Mouse (Mus musculus) cerebellum, postnatal 10 days (tissue): Measurements from ENCODE around the gene Hcfc2.

Experiments used
- DNase-seq, 2 experiments: peaks; one replicate each; pipeline ENCODE4 v3.0.0; 2021; ENCODE audit warnings: mixed read lengths in 2 of 2

Hcfc2 gene

DNA sequence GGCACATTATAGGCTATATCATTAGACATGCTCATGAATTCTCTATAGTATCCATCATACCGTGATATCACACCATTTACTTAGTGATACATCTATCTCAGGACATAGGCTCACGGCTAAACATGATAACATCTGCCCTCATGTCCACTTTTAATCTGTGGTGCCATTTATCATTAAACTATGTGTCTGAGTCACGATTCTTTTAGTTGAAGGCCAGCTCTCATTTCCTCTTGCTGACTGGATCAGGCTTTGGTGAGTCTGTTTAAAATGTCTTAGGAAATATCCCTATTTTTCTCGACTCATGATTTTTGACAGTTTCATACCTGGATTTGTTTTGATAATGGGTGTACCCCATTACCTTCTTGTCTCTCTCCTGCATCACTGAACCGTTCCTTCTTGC lies at the start of gene Hcfc2:
Hcfc2 (plus strand) TSS at position 205 of the 400 bp plus-strand sequence.
- no peak for DNase-seq

DNA sequence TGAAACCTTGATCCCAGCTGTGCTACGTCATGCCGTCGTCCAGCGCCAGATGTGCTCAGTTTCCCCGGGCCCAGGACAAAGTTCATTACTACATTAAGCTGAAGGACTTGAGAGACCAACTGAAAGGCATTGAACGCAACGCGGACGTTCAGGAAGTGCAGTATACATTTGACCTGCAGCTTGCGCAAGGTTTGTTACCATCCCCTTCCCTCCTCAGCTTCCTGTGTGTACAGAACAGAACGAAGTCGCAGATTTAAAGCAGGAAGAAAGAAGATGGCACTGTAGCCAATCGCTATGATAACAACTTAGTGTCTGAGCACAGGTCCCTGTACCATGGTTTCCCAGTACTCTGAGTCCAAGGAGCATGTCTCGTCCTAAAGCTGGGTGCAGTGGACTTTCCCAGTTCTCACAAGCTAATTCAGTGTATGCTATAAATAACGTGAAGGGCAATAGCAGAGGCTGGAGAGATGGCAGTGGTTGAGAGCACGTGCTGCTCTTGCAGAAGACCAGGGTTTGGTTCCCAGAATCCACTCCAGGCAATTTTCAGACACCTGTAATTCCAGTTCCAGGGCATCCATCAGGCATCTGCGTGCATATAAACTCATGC lies 48.7 kb upstream of the Hcfc2 start:
- no peak for DNase-seq

DNA sequence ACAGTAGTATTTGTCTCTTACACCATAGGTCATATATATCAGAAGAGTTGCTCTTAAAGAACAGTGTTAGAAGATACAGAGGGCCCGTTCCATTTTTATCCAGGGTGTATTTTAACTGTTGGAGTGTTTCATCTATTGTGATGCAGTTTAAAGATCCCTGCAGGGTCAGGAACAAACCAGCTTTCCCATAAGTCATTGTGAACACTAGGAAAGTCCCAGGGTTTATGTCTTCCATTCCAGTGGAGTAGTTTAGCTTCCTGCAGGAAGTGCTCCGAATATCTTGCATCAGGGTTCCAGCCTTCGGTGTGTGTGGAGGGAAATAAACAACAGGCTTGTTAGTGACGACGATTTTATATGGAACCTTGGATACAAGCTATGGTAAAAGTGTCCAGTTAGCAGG lies 44.7 kb upstream of the Hcfc2 start:
- DNase-seq: no peak

DNA sequence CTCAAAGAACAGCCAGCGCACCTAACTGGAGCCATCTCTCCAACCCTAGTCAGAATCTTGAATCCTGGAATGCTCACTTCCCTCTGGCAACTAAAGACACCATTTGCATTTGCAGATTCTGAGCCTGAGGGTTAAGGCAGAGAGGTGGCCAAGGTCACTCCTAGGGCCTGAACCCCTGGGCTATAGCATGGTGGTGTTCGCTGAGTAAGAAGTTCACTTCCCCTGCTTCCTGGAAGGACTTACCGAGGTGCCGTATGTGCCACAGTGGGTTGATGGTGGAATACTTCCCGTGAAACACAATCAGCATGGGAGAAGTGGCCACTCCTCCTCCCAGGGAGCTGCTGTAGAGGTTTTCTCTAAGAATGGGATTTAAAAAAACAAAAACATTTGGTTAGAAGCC lies 43.3 kb upstream of the Hcfc2 start:
- no peak for DNase-seq

DNA sequence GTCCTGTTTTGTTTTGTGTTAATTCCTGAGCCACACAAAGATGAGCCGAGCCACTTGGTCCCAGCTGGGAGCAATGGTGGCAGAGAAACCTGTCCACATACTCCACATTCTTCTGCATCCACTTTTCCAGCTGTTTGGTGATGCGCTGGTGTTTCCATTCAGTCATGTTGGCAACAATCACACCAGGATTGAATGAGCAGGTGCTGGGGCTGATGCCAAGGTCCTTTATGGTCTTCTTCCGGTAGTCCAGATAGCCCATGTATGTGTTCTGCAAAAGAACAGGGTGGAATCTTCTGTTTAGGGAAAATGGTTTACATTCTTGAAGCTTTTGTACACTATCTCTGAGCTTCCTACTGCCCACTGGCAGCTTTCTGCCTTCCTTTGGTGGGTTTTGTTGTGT lies 41.4 kb upstream of the Hcfc2 start:
- DNase-seq: no peak

DNA sequence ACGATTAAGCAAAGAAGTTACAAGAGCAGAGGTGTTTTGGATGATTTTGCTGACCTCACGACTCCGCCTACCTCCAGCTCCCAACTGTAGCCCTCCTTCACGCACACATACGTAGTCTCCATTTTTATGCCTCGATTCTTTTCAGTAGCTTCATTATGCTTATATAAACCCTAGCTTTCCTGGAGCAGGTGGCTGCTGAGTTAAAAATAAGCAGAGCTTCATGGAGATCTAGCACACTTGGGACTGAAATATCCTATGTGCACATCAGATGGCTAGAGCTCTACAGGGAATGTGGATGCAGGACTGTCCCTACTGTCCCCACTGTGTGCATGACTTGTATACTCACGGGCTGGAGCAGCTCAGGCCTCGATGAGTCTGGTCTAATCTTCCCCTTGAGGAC lies 34.1 kb upstream of the Hcfc2 start:
- DNase-seq: peak; percentile 34 to 53

DNA sequence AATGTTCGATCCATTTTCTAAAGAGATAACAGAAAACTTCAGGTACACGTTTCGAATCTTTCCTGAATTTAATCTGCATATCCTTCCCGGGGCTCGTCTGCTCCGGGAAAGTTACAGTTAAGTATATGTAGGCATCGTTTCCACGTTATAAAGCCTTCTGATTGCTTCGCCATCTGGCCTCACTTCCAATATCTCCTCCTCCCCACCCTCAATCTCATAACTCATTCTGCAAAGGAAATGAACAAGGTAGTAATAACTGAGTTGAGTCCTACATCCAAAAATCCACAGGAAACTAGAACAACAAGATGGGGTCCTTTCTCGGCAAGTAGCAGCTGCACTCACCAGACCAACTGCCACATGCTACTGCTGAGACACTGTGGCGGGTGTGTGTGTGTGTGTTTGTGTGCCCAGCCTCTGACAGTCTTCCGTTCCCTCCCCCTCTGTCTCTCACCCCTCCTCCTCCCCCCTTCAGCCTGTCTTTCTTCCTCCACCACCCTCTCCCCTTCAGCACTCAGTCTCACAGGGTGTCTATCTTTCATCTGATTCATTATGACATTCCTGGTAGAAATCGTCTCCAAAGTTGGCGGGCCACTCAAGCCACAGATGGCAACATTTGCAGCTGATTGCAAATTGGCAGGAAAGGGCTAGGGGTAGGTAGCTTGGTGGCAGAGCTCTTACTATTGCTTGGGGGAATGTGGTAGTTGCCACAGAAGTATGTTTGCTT lies 33.5 kb upstream of the Hcfc2 start:
- peak; percentile 89 to 93 for DNase-seq

DNA sequence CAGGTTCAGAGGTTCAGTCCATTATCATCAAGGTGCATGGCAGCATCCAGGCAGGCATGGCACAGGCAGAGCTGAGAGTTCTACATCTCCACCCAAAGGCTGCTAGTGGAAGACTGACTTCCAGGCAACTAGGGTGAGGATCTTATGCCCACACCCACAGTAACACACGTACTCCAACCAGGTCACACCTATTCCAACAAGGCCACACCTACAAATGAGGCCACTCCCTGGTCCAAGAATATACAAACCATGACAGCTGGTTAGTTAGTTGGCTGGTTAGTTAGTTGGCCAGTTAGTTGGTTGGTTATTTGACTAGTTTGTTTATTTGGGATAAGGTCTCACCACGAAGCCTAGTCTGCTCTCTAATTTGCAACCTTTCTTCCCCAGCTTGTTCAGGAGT lies 32.7 kb upstream of the Hcfc2 start:
- no peak for DNase-seq

DNA sequence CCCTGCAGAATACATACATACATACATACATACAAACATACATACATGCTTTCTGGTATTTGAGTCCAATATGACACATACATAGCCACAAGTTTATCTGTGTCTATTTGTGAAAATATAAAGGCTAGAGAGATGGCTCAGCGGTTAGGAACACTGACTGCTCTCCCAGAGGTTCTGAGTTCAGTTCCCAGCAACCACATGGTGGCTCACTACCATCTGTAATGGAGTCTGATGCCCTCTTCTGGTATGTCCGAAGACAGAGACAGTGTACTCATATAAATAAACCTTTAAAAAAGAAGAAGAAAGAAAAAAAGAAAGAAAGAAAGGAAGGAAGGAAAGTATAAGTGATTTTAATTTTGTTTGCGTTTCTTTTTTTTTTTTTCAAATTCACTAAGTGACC lies 30.0 kb upstream of the Hcfc2 start:
- DNase-seq: no peak

DNA sequence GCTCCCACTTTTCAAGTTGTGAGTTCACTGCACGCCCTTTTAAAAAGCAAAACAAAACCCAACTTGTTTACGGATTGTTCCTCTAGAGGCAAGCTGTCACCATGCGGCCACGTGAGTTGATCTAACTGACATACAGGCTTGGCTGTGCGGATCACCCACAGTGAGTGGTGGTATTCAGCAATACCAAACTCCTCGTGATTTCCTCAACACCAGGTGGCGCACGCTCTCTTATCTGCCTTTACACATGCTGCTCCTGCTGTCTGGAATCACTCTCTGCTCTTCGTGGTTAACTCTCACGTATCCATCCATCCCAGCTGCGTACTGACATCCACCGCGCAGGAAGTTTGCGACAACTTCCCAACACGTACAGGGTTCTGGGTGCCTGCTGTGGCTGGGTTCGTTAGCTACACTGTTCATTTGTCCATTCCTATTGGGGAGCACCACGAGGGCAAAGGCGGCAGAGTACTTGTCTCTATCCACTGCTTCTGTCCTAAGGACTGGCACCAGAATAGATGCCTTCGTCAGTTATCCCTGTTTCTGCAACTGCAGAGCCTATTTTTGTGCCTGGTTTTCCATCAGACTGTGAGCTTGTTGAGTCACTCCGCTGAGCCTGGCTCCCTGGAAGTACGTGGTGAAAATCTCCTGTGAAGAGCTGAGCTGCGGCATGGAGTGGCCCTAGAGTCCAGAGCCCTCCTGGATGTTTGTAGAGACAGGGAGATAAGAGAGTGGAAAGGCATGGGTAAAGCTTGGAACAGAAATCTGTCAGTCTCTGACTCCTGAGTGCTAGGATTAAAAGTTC lies 29.3 kb upstream of the Hcfc2 start:
- peak; percentile 97 for DNase-seq

DNA sequence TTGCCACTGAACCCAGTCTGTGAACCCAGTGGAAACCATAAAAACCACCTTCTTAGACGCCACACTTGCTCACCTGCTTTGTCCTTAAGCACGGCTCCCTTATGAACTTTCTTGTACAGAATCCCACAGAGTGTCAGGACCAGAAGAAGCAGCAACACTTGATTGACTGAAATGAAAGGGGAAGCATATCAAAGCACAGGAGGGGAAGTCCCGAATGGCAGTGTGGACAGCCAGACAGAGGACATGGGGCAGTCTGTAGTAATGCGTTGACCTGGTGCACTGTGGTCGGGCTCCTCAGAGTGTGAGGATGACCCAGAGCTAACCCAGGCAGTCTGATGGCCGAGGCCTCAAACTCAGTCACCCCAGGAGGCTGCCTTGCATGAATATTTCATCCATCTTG lies 25.8 kb upstream of the Hcfc2 start:
- no peak for DNase-seq

DNA sequence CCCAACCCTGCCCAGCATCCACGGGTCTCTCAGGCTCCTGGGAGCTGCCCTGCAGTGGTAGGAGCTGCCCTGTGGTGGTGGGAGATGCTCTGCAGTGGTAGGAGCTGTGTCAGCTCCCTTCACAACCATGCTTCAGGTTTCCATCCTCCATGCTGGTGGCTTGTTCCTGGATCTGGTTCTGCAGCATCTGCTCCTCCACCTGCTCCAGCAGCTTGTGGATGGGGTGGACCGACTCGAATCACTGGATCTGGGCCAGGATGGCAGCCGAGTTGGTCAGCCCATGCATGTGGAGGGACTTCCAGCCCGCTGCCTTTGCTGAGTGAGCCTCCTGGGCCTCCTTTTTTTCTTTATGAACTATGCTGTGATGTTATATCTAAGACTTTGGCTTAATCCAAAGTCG lies 19.0 kb upstream of the Hcfc2 start:
- peak; percentile 98 for DNase-seq

DNA sequence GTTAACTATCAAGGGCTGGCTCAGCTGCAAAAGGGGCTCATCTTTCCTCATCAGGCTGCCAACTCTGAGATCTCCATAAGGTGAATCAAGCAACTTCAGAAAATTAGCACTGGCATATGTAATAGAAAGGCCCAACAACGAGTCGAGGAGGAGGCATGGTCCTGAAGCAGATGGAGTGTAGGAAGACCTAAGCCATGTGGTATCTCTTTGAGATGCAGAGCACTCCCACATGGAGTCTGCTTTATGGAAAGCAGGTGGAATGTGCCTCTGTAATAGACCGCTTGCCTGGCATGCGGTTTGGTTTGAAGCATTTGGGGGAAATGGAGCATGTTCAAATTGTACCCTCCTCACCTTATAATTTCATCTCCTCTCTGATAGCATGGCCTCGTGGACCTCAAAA lies 15.2 kb upstream of the Hcfc2 start:
- no peak for DNase-seq

DNA sequence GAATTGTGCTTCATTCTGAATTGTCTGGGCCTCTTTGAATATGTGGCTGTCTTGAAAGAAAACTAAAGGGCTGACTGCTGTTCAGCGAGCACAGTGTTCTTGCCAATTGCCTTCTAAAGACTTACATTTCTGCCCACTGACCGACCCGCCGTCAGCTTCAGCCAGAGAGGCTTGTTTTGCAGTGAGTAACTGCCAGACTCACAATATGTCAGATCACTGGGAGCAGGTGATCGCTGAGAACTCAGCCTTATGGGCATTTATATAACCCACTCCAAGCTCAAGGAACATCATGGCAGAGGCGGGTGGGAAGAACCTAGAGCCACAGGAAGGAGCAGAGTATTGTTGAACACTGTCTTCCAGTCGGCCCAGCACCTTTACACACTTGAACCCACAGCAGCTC lies 14.3 kb upstream of the Hcfc2 start:
- DNase-seq: peak; percentile 42 to 52

DNA sequence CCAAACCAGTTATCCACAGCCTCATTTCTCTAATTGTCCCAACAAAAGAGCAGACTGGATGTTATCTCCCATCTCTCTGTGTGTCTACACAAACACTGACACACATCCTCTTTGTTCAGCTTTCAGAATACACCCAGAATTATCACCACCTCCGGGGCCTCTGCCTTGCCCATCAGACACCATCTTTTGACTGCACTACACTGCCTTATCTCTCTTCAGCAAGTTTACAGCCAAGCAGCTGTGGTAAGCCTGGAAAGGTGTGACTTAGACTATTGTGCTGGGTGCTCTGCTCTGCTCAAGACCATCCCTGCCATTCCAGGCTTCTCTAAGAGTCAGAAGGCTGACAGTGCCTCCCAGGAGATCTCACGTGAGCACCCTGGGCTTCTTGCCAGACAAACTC lies 10.5 kb upstream of the Hcfc2 start:
- no peak for DNase-seq

DNA sequence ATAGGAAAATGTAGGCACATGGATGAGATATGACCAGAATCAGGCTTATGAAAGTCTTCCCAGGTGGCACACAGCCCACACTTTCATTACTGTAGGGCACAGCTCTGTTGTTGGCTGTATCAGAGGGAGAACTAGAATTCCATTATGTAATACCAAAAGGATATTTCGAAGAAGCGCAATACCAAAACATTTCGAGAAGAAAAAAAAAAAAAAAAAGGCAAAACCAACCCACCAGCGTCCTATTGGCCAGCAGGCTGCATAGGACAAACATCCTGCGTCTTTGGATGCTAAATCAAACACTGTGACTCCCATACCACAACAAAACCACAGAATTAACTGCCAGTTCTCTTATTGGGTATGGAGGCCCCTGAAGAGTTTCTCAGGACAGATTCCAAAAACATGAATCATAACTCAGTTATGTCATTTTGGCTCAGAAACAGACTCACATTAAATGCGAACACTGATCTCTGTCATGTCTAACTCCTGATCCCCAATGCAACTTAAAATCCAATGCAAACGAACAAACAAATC lies 6.2 kb upstream of the Hcfc2 start:
- no peak for DNase-seq

DNA sequence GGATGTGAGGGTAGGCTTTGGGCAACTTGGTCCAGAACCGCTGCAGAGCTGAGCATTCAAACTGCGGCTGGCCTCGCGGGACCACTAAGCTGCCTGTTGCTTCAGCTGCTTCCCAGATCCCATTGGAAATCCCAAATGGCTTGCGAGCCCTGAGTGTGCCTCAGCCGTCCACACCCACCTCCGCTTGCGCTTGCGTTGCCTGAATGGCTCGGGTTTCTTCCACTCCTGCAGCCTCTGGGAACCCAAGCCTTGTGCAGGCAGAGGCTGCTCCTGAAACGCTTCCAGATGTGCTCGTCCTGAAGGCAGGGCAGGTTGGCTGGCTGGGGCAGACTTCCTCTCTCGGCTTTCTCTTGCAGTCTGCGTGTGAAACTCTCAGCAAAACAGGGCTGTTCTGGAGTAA lies 5.5 kb upstream of the Hcfc2 start, which contains the start of gene Glt8d2:
Glt8d2 (minus strand) TSS at position 157 of the 400 bp plus-strand sequence.
- DNase-seq: peak in 1 of 2 experiments; percentile 19

DNA sequence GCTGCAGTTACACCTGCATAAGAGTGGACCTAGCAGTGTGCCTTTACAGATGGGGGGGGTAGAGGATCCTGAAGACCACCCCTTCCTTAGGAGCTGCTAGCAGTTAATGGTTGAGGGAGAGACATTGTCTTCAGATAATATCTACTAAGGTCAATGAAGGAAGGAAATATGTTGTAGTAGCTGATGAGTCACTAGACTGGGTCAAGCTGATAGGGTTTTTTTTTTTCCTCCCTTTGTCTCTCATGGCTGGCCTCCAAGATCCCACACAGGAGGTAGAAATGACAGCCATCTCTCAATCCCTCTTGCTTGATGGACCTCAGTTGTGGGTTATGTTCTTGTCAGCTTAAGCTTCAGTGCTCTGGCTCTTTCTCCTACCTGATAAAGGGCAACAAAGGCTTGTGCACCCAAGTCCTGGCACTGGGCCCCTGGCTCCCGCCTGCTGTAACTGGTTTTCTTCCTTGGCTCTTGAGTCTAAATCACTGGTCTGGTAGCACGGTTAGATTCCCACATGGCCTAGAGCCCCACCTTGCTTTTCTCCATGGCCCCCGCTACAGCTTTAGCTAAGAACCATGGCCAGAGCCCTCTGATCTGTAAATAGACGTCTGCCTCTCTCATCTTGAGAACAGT lies 606 bp downstream of the Hcfc2 start:
- peak; percentile 78 to 81 for DNase-seq

DNA sequence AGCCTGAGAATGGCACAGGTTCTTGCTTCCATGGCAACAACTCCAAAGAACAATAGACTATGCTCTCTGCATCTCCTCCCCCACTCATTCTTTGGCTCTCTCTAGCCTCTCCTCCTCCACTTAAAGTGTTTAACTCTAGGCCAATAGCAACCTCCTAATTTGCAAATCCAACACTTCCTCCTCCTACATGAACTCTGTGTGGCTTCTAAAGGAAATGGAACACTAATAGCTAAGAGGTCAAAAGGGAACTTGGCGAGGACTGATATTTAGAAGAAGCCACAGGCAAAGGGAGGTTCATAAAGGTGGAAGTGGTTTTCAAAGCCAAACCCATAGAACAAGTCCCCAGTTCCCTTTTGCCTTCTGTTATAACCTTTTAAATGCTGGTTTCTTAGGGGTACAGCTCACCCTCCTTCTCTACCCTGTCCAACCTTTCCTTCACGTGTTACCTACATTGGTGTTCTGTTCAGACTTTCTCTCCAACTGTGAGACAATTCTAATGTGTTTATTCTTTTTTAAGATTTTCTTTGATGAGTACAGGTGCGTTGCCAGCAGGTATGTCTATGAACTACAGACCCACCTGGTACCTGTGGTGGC lies 1.4 kb downstream of the Hcfc2 start:
- DNase-seq: no peak

DNA sequence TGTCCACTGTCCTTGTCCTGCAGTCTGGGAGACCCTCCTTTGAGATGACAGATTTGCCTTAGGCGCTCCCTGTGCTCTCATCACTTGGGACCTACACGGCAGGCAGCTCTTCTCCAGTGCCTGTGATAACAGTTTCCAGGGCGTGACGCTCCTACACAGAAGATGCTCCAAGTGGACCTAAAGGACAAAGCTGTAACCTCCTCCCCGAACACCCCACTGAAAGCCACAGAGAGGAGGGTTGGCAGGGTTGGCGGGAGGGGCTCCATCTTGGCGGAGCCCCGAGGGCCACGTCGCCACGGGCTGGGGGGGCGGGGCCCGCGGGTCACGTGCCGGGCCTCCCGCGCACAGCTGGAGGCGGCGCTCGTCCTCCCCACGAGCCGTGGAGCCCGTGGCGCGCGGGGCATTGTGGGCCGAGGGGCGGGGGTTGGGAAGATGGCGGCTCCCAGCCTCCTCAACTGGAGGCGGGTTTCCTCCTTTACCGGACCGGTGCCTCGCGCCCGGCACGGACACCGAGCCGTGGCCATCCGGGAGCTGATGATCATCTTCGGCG lies 2.8 kb downstream of the Hcfc2 start:
- DNase-seq: peak; percentile 96 to 97

DNA sequence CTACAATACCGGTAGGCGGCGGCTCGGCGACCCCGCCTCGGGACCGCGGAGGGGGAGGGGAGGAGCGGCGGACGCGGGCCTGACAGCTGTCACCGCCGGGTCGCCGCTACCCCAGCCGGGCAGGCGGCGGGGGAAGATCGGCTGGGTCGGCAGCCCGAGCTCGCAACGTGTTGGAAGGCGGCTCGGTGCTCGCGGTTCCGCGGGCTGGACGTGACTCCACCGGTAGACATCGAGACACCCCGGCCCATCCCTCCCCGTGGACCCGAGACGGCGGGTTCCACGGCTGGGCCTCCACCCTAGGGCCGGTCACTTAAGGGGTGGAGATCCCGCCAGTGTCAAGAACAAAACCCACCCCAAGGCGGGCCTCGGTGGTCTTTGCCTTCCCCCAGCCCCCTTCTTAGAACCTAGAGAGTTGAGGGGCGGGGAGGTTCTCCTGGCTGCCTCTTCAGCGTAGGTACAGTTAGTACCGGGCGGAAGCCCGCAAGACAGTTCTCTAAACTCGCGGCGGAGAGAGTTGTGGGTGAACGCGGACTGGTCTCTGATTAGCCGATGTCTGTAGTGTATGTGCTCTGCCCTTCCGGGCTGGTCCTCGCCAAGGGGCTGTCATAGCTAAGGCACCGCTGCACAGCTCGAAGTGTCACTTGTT lies 3.5 kb downstream of the Hcfc2 start:
- DNase-seq: peak in 1 of 2 experiments; percentile 40

DNA sequence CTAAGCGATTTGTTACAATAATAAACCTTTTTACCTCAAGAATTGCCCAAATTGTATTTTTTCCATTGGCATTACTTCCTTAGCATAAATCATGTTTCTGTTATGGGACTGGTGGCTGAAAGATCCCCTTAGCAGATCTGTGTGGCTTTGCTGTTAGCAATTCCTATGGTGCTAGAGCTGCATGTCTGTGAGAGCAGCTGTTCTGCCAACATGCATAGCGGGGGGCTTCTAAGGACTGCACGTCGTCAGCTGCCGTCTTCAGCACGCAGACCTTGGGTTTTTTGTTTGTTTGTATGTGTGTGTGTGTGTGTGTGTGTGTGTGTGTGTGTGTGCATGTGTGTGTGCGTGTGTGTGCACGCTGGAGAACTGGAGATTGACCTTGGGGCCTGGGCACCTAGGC lies 45.4 kb downstream of the Hcfc2 start:
- DNase-seq: peak; percentile 83 to 85
